Mouse (Mus musculus) kidney, adult 2 months (tissue): ENCODE measurements around the gene AL732309.1. TPM values are rescaled to one million over a fixed set of nuclear protein-coding genes. Genes with fewer than 3 reads are reported as not detected.

Source experiments
- DNase-seq: peaks from one replicate; pipeline ENCODE4 v3.0.0; 2021
- H3K27ac ChIP-seq: fragments of 200-500 bp; 2 replicates; pipeline ENCODE4 v1.5.1; 2012; ENCODE audit warnings: low read depth, low read length, control low read depth, inconsistent platforms; ENCODE audit not compliant: insufficient read depth
- H3K27me3 ChIP-seq: fragments of 200-500 bp; replicated peaks from 2 replicates; pipeline ENCODE4 v1.6.1; 2012; ENCODE audit warnings: mild to moderate bottlenecking, moderate library complexity, low read length, inconsistent platforms; ENCODE audit not compliant: control insufficient read depth, insufficient read depth
- H3K36me3 ChIP-seq: fragments of 200-500 bp; 2 replicates; pipeline ENCODE4 v1.6.1; 2012; ENCODE audit warnings: mild to moderate bottlenecking, moderate library complexity, low read length, inconsistent platforms; ENCODE audit not compliant: control insufficient read depth, insufficient read depth
- H3K4me1 ChIP-seq: fragments of 200-500 bp; 2 replicates; pipeline ENCODE4 v1.6.1; 2011; ENCODE audit warnings: low read length; ENCODE audit not compliant: control insufficient read depth, insufficient read depth
- H3K4me3 ChIP-seq: fragments of 200-500 bp; 2 replicates; pipeline ENCODE4 v1.5.1; 2011; ENCODE audit warnings: mild to moderate bottlenecking, low read depth, low read length, control low read depth; ENCODE audit not compliant: insufficient read depth
- CTCF ChIP-seq: fragments of 200-500 bp; conservative IDR thresholded peaks from 2 replicates; pipeline ENCODE4 v1.5.1; 2011; ENCODE audit warnings: low read depth, mild to moderate bottlenecking, control low read depth, low read length, moderate library complexity, mixed read lengths; ENCODE audit not compliant: insufficient read depth, insufficient read length
- POLR2A ChIP-seq: fragments of 200-500 bp; IDR thresholded peaks from one replicate; pipeline ENCODE4 v1.6.1; 2011; ENCODE audit warnings: low read depth, low read length, control low read depth
- WGBS: fragments of 180-500 bp; shearing (Covaris S2); methylation state at CpG from one replicate; pipeline ENCODE4 v1.1.7; 2018; 5-methylcytosine and 5-hydroxymethylcytosine counted together
- polyA plus RNA-seq: library from polyadenylated mRNA; depleted of rRNA; stranded (reverse); fragments of >200 nt; gene quantifications from 2 replicates; pipeline ENCODE4 v1.2.3, GENCODE M21; 2012; rRNA removed

The AL732309.1 gene
- polyA plus RNA-seq, result 13.0 and 15.2 TPM in 2 replicates

- peak; percentile 69 for DNase-seq
- Histone ChIP-seq H3K27ac (peak within 1 kb of the TSS; percentile 6; the same call in 1 of the 2 replicates), H3K4me1 (peaks cover under 1% of the 10 kb centered on the region; the same call in 1 of the 2 replicates), H3K27me3 (no peaks in the 10 kb centered on the region), H3K36me3 (no peaks in the 10 kb centered on the region), H3K4me3 (no peak within 1 kb of the TSS)
- TF ChIP-seq POLR2A (no peak), CTCF (no peak)
- 75% methylated on average over 10 of the region's 10 CpGs for WGBS
These were observed at the start of gene AL732309.1 for GRCm38 (mm10) chr2:25246183-25247072. TSS of gene AL732309.1 (minus strand) at chr2:25246863.

DNA sequence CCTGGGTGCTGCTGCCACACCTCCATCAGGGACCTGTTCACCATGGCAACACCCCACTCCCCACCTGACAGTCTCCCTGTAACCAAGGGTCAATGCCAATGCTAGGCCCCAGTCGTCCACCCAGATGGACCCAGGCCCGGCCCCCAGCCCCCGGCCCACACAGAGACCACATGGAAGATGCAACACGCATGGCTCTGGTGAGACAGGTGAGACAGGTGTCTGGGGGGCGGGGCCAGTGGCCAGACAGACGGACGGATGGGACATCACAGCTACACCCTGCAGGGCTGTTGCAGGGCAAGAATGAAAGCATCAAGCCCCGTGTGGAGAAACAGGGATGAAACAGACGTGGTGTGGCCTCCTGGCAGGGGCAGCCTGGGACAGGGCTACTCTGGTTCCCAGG, 47.0 kb upstream of the AL732309.1 start:
- Histone ChIP-seq H3K4me1 (no peaks in the 10 kb centered on the region), H3K27me3 (no peaks in the 10 kb centered on the region; the same call in 1 of the 2 replicates), H3K36me3 (no peaks in the 10 kb centered on the region), H3K4me3 (no peak overlapping the region), H3K27ac (no peak overlapping the region)
- no peak for DNase-seq
- TF ChIP-seq CTCF, result no peak
- TF ChIP-seq POLR2A, result no peak
- 82% methylated on average over 9 of the region's 9 CpGs for WGBS

DNA sequence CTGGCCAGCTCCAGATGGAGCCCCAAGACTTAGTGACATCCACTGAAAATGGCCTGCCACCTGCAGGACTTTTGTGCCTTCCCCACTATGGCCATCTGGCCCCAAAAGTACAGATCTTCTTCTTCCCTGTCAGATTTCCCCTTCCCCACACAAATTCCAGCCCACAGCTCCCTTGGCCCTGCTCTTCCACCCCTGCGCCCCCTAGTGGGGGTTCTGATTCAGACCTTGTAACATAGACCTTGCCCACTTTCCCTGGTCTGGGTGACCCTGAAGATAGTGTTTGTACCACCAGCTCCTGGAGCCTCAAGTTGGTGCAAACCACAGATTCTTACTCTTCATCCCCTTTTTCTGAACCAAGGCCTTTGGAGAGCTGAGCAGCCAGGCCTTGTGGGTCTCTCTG, 46.2 kb upstream of the AL732309.1 start:
- Histone ChIP-seq H3K36me3 (no peaks in the 10 kb centered on the region), H3K4me1 (0 out of 2 replicates have a peak, but pooled peaks cover 3% of the 10 kb centered on the region), H3K27ac (no peak overlapping the region), H3K27me3 (no peaks in the 10 kb centered on the region; the same call in 1 of the 2 replicates), H3K4me3 (no peak overlapping the region)
- TF ChIP-seq CTCF, result peak; percentile 76
- TF ChIP-seq POLR2A, result no peak
- DNase-seq, result peak; percentile 73
- 0% methylated on average over 1 of the region's 1 CpGs for WGBS

DNA sequence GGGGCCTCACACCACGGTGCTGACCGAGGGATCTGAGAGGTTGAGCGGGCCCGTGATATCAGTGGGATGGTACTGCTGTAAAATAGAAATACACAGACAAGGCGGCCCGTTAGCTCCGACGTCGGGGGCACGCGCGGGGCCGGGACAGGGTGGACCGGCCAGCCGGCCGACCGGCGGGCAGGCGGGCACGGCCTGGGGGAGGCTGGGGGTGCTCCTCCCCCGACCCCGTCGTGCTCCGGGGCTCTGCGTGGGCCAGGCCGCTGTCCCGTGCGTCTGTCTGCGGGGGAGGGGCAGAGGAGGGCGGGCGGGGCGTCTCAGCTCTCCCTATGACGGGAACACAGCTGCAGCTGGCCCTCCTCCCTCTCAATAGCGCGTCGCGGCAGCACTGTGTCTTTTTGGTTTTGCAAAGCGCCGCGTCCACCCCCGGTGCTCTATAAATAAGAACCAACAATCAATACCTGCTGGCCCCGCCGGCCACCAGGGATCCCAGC, 45.4 kb upstream of the AL732309.1 start:
- no peak for DNase-seq

GRCm38 (mm10) chr2:25291184-25292053, 44.8 kb upstream of the AL732309.1 start:
- Histone ChIP-seq H3K36me3 (no peaks in the 10 kb centered on the region), H3K27ac (no peak overlapping the region), H3K27me3 (no peaks in the 10 kb centered on the region; the same call in 1 of the 2 replicates), H3K4me3 (peak overlapping the region; percentile 29; the same call in 1 of the 2 replicates), H3K4me1 (peaks cover 6% of the 10 kb centered on the region)
- TF ChIP-seq CTCF, result no peak
- no peak for TF ChIP-seq POLR2A
- peak; percentile 25 for DNase-seq
- 7% methylated on average over 32 of the region's 32 CpGs for WGBS

More for the DNA sequence above, 45.4 kb upstream of the AL732309.1 start:
- 4% methylated on average over 43 of the region's 43 CpGs for WGBS
- no peak overlapping the region for H3K27ac ChIP-seq
- peak overlapping the region; percentile 29; the same call in 1 of the 2 replicates for H3K4me3 ChIP-seq
- H3K27me3 ChIP-seq, result no peaks in the 10 kb centered on the region; the same call in 1 of the 2 replicates
- H3K4me1 ChIP-seq, result peaks cover 3% of the 10 kb centered on the region; the same call in 1 of the 2 replicates
- TF ChIP-seq CTCF, result no peak
- no peak for TF ChIP-seq POLR2A
- H3K36me3 ChIP-seq, result no peaks in the 10 kb centered on the region

DNA sequence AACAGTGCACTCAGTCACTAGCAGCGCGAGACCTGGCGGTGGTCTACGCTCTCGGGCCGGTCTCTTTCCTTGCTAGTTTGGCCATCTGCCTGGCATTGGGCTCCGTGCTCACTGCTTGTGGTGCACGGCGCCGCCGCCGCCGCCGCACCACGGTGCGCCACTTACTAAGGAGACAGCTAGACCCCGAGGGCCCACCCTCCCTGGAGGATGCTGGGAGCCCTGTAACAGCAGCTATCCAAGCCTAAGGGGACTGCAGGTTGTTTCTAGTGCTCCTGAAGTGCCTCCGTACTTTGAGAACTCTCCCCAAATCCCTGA, 44.1 kb upstream of the AL732309.1 start:
- peak overlapping the region; percentile 5; the same call in 1 of the 2 replicates for H3K4me3 ChIP-seq

More for the DNA sequence above, 44.1 kb upstream of the AL732309.1 start:
- Histone ChIP-seq H3K27ac (no peak overlapping the region), H3K36me3 (no peaks in the 10 kb centered on the region), H3K4me1 (peaks cover 8% of the 10 kb centered on the region), H3K27me3 (no peaks in the 10 kb centered on the region; the same call in 1 of the 2 replicates)
- no peak for TF ChIP-seq POLR2A
- TF ChIP-seq CTCF, result no peak
- DNase-seq, result peak; percentile 31
- 2% methylated on average over 18 of the region's 18 CpGs for WGBS
